Mouse (Mus musculus) heart, adult 11 months (tissue): ENCODE data around the gene Tlk2.

Experiments used
- DNase-seq: peaks from one replicate; pipeline ENCODE4 v3.0.0; 2022

Tlk2 gene

GRCm38 (mm10) chr11:105261601-105262351 is 83.2 kb downstream of the Tlk2 start:
- peak; percentile 42 for DNase-seq

DNA sequence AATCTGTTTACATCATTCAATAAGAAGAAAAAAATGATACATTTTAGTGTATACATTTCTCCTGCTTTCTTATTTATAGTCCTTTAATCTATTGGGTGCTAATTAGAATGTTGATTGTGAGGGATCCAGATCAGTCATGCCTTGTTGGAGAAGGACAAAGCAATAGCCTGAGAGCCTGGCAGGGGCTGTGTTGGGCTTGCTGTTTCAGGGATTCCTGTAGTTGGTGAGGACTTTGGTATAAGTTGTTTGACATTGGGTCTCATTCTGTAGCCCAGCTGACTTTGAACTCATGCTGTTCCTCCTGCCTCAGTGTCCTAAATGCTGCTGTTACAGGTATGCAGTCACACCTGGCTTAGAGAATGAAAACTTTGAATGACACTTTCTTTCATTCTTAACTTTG is 85.9 kb downstream of the Tlk2 start:
- peak; percentile 73 for DNase-seq

- DNase-seq: peak; percentile 70
These were observed 86.4 kb downstream of the Tlk2 start for GRCm38 (mm10) chr11:105264988-105265387.

- DNase-seq: peak; percentile 76
These were observed 91.5 kb downstream of the Tlk2 start for GRCm38 (mm10) chr11:105270155-105270554.

DNA sequence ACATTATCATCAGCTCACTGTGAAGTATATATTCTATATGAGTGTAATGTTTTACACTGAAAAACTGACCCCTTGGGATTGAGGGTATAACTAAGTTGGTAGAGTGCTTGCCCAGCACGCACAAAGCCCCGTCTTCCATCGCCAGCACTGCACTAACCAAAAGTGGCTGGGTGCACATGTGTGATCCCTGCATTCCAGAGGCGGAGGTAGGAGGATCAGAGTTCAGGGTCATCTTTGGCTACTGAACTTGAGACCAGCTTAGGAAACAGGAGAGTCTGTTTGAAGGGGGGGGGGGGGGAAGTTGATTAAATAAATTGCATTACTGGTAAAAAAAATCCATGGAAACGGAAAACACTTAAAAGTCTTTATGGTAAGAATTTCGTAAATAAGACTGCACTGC is 101.8 kb downstream of the Tlk2 start:
- peak; percentile 64 for DNase-seq

DNA sequence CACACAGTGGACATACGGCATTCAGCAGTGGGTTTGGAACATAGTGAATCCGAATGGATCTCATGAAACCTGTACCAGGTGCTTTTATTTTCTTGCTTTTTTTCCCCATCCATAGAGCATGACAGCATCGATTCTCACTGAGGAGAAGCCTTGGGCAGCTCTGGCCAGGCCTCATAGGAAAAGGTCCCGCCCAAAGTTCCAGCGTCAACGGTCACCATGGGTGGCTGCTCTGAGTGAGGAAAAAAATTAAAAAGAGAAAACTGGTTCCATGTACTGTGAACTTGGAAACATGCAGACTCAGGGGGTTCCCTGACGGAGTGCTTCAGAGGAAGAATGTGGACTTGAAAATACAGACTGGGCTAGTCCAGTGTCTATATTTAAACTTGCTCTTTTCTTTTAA is 102.7 kb downstream of the Tlk2 start:
- peak; percentile 91 for DNase-seq

- peak; percentile 75 for DNase-seq
These were observed 103.3 kb downstream of the Tlk2 start for GRCm38 (mm10) chr11:105281763-105282459.

GRCm38 (mm10) chr11:105282460-105282859 is 103.9 kb downstream of the Tlk2 start:
- peak; percentile 98 for DNase-seq

- DNase-seq: no peak
These were observed 104.4 kb downstream of the Tlk2 start for GRCm38 (mm10) chr11:105283016-105283415.

DNA sequence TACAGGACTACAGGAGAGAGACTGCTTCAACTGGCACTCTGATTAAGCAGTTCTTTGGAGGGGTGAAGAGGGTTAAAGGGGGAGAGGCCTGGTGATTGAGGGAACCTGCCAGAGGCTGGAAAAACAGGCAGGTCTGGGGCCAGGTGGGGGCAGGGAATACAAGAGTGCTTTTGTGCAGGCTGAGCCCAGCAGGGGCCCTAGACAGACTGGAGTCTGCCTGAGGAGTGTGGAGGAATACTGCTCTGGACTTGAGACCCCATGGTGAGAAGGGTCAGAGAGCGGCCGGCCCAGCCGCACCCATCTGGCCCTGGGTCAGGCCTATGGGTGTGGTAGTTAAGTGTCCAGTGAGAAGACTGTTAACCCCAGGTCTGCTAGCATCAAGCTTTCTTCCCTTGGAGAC is 107.1 kb downstream of the Tlk2 start:
- peak; percentile 91 for DNase-seq

GRCm38 (mm10) chr11:105289403-105289802 is 110.8 kb downstream of the Tlk2 start:
- DNase-seq: peak; percentile 91

GRCm38 (mm10) chr11:105291681-105292123 is 113.1 kb downstream of the Tlk2 start:
- peak; percentile 97 for DNase-seq

DNA sequence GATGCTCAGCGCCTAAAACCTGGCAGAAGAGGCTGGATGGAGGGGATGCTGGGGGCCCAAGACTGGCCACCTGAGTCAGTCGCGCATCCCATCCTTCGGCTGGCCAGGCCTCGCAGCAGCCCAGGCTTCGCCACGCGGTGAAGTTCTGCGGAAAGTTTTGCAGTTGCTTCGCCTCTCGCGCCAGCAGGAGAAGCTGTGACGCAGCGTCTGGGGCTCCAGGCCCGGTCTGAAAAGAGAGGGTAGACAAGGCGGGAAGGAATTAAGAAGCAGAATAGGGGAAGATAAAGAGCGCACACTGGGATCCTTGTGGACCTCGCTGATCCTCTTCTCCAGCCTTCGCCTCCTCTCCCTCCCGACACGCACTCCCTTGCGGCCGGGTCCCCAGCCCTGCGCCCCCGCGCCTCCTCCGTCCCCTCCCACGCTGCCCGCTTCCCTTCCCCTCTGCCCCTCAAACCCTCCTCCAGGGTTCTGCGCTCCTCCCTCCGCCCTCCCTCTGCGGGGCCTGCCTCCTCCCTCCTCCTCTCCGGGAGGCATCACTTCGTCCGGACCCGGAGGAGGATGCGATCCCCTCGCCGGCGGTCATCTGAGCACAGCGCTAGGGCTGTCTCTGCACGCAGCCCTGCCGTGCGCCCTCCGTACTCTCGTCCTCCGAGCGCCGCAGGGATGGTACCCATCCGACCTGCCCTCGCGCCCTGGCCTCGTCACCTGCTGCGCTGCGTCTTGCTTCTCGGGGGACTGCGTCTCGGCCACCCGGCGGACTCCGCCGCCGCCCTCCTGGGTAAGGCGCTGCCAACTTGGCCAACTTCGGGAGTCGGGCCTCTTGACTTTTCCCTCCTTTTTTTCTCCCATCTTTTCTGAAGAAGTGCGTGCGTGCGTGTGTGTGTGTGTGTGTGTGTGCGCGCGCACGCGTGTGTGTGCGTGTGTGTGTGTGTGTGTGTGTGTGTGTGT is 113.8 kb downstream of the Tlk2 start, which contains the start of gene Mrc2:
Mrc2 (plus strand) TSS at position 520 of the 948 bp plus-strand sequence.
- DNase-seq: peak; percentile 99

DNA sequence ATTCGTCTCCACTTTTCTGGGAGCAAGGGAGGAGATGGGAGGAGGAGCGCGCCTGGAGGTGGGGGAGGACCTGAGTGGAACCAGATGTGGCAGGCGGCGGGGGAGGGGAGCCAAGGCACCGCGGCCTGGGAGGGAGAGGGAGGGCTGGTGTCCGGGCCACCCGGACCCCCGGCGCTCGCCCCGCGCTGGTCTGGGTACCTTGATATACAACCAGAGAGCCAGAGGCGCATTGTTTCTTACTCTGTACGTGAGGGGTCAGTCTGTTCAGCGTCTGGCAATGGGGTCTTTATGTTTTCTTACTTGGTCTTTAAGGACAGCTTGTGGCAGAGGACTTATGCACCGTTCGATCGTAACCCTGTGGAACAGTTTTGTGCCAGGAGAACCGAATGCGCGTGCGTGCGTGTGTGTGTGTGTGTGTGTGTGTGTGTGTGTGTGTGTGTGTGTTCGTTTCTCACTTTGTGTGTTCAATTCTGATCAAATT is 114.5 kb downstream of the Tlk2 start:
- peak; percentile 98 for DNase-seq

DNA sequence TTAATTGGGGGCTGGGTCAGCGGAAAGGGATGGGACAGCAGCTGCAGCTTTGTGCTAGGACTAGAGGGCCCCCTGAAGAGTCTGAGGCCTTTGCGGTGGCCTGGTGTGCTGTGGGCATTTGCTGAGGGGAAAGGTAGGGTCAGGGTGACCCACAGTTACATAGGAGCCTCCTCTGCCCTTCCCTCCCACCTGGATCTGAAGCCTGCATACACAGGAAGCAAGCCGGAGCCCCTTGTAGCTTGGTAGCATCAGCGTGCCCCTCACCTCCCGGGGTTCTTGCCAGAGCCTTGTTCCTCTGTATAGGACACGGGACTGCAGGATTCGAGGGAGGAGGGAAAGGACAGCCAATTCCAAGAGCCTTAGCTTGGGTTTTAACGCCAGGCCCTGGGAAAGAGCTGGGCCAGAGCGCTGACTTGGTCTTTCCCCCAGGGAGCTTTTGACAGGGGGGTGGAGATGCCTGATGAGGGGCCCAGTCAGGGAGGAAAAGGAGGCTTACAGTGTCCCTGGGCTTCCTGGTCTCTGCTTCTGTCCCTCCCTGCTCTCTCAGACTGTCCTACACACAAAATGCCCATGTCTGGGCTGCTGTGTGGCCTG is 115.4 kb downstream of the Tlk2 start:
- DNase-seq: peak; percentile 96

DNA sequence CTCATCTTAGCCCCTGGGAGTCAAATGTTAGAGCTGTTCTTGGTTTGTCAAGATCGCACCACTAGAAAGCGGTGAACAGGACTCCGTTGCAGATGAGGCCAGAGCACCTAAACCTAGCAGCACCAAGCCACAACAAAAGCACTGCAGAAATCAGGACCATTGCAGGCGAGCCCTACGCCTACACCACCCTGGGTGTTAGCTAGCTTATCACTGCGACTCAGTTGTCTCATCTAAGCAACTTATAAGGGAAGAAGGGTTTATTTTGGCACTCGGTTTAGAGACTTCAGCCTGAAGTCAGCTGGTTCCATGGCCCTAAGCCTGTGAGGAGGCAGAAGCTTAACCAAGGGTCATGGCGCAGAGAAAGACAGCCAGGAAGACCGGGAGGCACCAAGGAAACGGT is 117.5 kb downstream of the Tlk2 start:
- no peak for DNase-seq

GRCm38 (mm10) chr11:105310197-105310596 is 131.6 kb downstream of the Tlk2 start:
- peak; percentile 79 for DNase-seq

DNA sequence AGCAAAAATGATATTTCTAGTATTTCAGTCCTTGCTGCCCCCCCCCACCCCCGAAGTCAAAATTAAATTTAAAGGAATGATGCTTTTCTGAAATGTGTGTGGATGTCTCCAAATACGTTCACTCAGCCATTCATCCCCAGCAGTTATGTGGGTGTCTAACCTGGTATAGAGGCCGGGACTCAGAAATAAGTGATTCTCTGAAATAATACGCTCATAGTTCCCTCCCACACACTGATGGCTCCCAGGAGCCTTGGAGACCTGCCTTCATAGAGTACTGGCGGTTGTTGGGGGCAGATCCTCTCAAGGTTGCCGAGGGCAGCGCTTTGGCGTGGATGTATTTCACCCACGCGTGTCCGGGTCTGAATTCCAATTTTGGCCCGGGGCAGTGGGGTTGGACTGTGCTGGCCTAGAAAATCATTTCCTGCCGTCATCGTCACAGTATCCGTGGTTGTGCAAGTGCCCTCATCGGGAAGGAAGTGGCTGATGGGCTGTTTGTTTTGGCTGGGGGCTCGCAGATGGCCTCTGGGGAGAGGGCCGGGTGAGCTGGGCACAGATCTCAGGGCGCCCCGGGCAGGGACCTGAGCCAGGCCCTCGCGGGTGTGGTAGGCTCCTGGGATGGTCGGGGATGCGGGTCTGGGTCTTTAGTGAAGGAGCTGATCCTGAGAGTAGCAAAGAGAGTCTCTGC is 132.8 kb downstream of the Tlk2 start:
- DNase-seq: peak; percentile 98

DNA sequence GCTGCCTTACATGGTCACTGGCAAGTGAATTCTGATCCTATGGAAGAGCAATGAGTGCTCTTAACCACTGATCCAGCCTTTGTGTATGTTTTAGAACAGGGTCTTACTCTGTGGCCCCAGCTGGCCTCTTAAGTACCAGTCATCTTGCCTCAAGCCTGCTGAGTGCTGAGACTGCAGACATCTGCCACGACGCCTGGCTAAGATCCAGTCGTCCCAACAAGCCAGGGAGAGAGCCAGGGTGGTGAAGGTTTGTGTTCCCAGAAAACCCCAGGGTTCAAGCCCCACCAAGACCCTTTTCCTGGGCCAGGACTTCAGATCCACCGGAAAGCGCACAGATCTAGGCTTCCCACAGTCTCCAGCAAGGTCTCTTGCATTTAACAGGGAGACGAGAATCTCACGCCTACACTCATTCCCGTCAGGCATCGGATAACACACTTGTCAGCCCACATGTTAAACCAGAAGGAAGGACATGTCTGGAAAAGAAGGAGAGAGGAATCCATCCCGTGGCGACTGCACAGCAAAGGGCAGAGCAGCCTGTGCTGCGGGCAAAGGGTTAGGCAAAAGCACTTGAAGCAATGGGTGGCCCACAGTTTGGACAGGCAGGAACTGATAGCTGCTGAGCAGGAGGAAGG is 133.8 kb downstream of the Tlk2 start:
- no peak for DNase-seq

GRCm38 (mm10) chr11:105312972-105313632 is 134.5 kb downstream of the Tlk2 start:
- DNase-seq: peak; percentile 96

DNA sequence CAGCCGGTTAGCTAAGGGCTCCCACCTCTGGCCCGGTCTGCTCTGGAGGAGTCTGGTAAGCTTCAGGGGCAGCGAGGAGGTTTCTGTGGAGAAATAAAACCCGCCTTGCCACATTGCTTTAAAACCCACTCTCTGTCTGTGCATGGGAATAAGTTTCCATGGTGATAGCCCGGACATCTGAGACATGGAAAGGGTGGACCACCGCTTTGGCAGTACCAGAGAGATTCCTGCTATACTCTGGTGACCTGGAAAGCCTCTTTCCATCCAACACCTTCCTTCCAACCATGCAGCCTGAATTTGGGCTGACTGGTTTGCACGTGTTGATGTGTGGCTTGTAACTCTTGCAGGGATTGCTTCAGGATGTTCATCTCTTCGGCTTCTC is 135.0 kb downstream of the Tlk2 start:
- no peak for DNase-seq
